Mouse (Mus musculus): ENCODE data around the gene Bysl. TPM values are rescaled to one million over a fixed set of nuclear protein-coding genes. Genes with fewer than 3 reads are reported as not detected.
A peak's percentile ranks its signal among the peaks of the same experiment; 100 is the strongest.

The Bysl gene
- total and polyA plus RNA-seq, 3 experiments: 69.3 to 85.4 TPM; not detected in 1

GRCm38 (mm10) chr17:47609182-47609581, 2.1 kb downstream of the Bysl start:
- no peaks in the 10 kb centered on the region for H3K27me3 ChIP-seq (ENCODE audit: control insufficient read depth in 1 of 2, insufficient read depth in 2 of 2, low read length in 2 of 2)
- peak; percentile 51 for DNase-seq (ENCODE audit: low read depth, low spot score)
- TF ChIP-seq RCOR1 (IDR thresholded peaks at IDR 0.05; ENCODE audit: low read depth, low read length) (no peak), ZNF384 (IDR thresholded peaks at IDR 0.05; ENCODE audit: low read depth, low read length) (peak; percentile 73), MEF2A (IDR thresholded peaks at IDR 0.05; ENCODE audit: extremely low read depth, insufficient replicate concordance, low read depth, low read length, poor library complexity, severe bottlenecking) (no peak), MAFK (IDR thresholded peaks at IDR 0.05; ENCODE audit: borderline replicate concordance, low read depth, low read length) (no peak)
- no peaks in the 10 kb centered on the region for H3K9me3 ChIP-seq (replicated peaks; ENCODE audit: insufficient read depth, low read length)
- peak overlapping the region; percentile 21; the same call in 1 of the 2 replicates for H3K27ac ChIP-seq (ENCODE audit: control insufficient read depth, low read depth, low read length)
- H3K36me3 ChIP-seq (ENCODE audit: control insufficient read depth in 1 of 2, insufficient read depth in 2 of 2, low read length in 2 of 2): peaks cover 10 to 28% of the 10 kb centered on the region in 2 experiments
- H3K4me3 ChIP-seq (ENCODE audit: control insufficient read depth in 1 of 2, insufficient read depth in 1 of 2, low read depth in 2 of 2, low read length in 2 of 2): peak overlapping the region in 1 of 2 experiments; percentile 77; a peak in 2 of 4 replicates
- peak overlapping the region; percentile 80 for H3K9ac ChIP-seq (ENCODE audit: control insufficient read depth, low read depth, low read length, poor library complexity, severe bottlenecking)
- peaks cover 70% of the 10 kb centered on the region for H3K79me2 ChIP-seq (ENCODE audit: control insufficient read depth, insufficient read depth, low read length, poor library complexity)
- peaks cover 0 to 27% of the 10 kb centered on the region in 2 experiments; a peak in 3 of 4 replicates for H3K4me1 ChIP-seq (ENCODE audit: control insufficient read depth in 1 of 2, insufficient read depth in 2 of 2, low read length in 2 of 2)

DNA sequence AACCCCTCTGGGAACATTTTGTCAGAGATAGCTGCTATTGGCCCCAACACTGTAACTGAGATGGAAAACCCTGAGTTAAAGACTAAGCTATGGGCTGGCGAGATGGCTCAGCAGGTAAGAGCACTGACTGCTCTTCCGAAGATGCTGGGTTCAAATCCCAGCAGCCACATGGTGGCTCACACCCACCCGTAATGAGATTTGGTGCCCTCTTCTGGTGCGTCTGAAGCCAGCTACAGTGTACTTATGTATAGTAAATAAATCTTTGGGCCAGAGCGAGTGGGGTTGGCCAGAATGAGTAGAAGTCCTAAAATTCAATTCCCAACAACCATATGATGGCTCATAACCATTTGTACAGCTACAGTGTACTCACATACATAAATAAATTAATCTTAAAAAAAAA, 5.1 kb downstream of the Bysl start:
- peak; percentile 51 for DNase-seq (ENCODE audit: low read depth, low spot score)
- H3K27me3 ChIP-seq (ENCODE audit: control insufficient read depth in 1 of 2, insufficient read depth in 2 of 2, low read length in 2 of 2): no peaks in the 10 kb centered on the region
- H3K36me3 ChIP-seq (ENCODE audit: control insufficient read depth in 1 of 2, insufficient read depth in 2 of 2, low read length in 2 of 2): peaks cover 11 to 18% of the 10 kb centered on the region in 2 experiments
- H3K9me3 ChIP-seq (replicated peaks; ENCODE audit: insufficient read depth, low read length): no peaks in the 10 kb centered on the region
- peaks cover 42% of the 10 kb centered on the region for H3K79me2 ChIP-seq (ENCODE audit: control insufficient read depth, insufficient read depth, low read length, poor library complexity)
- TF ChIP-seq SMC3 (IDR thresholded peaks at IDR 0.05; ENCODE audit: low read depth, low read length) (peak; percentile 60), SIN3A (IDR thresholded peaks at IDR 0.05; ENCODE audit: low read length) (peak; percentile 30; the same call in 1 of the 2 replicates), RAD21 (IDR thresholded peaks at IDR 0.05; ENCODE audit: low read depth, low read length) (peak; percentile 22), CTCF (IDR thresholded peaks at IDR 0.05 in 2 of 3, conservative IDR thresholded peaks at IDR 0.05 in 1 of 3; ENCODE audit: control insufficient read depth in 1 of 3, insufficient read depth in 1 of 3, low read depth in 2 of 3, low read length in 3 of 3, poor library complexity in 1 of 3, severe bottlenecking in 1 of 3) (peak; percentile 19 to 58 (median 56); a peak in 5 of 6 replicates), MYC (IDR thresholded peaks at IDR 0.05; ENCODE audit: low read depth, low read length) (0 out of 2 replicates have a peak, but pooled peaks have one; percentile 42), ZC3H11A (IDR thresholded peaks at IDR 0.05; ENCODE audit: low read depth, low read length) (peak; percentile 62), USF2 (IDR thresholded peaks at IDR 0.05; ENCODE audit: borderline replicate concordance in 1 of 2, insufficient read depth in 1 of 2, low read depth in 1 of 2, low read length in 2 of 2) (no peak), TAL1 (IDR thresholded peaks at IDR 0.05; ENCODE audit: low read length) (no peak), E2F4 (IDR thresholded peaks at IDR 0.05; ENCODE audit: borderline replicate concordance, low read depth, low read length) (no peak), ZMIZ1 (IDR thresholded peaks at IDR 0.05; ENCODE audit: low read depth, low read length) (no peak), KAT2A (conservative IDR thresholded peaks at IDR 0.05; ENCODE audit: low read depth, low read length) (no peak)
- no peak overlapping the region for H3K9ac ChIP-seq (ENCODE audit: control insufficient read depth, low read depth, low read length, poor library complexity, severe bottlenecking)
- H3K27ac ChIP-seq (ENCODE audit: control insufficient read depth, low read depth, low read length): no peak overlapping the region
- H3K4me1 ChIP-seq (ENCODE audit: control insufficient read depth in 1 of 2, insufficient read depth in 2 of 2, low read length in 2 of 2): peaks cover 0 to 17% of the 10 kb centered on the region in 2 experiments; a peak in 3 of 4 replicates
- no peak overlapping the region for H3K4me3 ChIP-seq (ENCODE audit: control insufficient read depth in 1 of 2, insufficient read depth in 1 of 2, low read depth in 2 of 2, low read length in 2 of 2)

Data from MEL (cell line).